Mouse (Mus musculus) midbrain, embryonic 10.5 days (tissue): Measurements from ENCODE around the gene Tpst2. TPM values are rescaled to one million over a fixed set of nuclear protein-coding genes. Genes with fewer than 3 reads are reported as not detected.
A peak's percentile ranks its signal among the peaks of the same experiment; 100 is the strongest.

ENCODE experiments used
- DNase-seq: peaks from one replicate; pipeline ENCODE4 v3.0.0-alpha.2; 2017; ENCODE audit warnings: low spot score
- H3K27ac ChIP-seq: fragments of 300-500 bp; sonication (generic); replicated peaks from 2 replicates; pipeline ENCODE4 v1.5.1; 2016; ENCODE audit warnings: mild to moderate bottlenecking
- H3K27me3 ChIP-seq: fragments of 300-500 bp; sonication (generic); 2 replicates; pipeline ENCODE4 v1.6.1; 2016; ENCODE audit warnings: low read depth, mild to moderate bottlenecking; ENCODE audit not compliant: poor library complexity, severe bottlenecking
- H3K36me3 ChIP-seq: fragments of 300-500 bp; sonication (generic); 2 replicates; pipeline ENCODE4 v1.6.1; 2016; ENCODE audit warnings: mild to moderate bottlenecking, moderate library complexity
- H3K4me1 ChIP-seq: fragments of 300-500 bp; sonication (generic); 2 replicates; pipeline ENCODE4 v1.6.1; 2016
- H3K4me3 ChIP-seq: fragments of 300-500 bp; sonication (generic); 2 replicates; pipeline ENCODE4 v1.5.1; 2016; ENCODE audit warnings: mild to moderate bottlenecking, moderate library complexity
- H3K9me3 ChIP-seq: fragments of 300-500 bp; sonication (generic); replicated peaks from 2 replicates; pipeline ENCODE4 v1.6.1; 2016; ENCODE audit warnings: mild to moderate bottlenecking
- WGBS: fragments of 180-500 bp; shearing (Covaris S2); methylation state at CpG from one replicate; pipeline ENCODE4 v1.1.7; 2016; 5-methylcytosine and 5-hydroxymethylcytosine counted together
- polyA plus RNA-seq: library from polyadenylated mRNA; unstranded; fragments of >200 nt; fragmentation: Nextera tagmentation; extraction: Ambion mirVana; gene quantifications from 2 replicates; pipeline ENCODE4 v1.2.1, GENCODE M21; 2016

Tpst2 gene
- polyA plus RNA-seq, 1 experiment from 2014 or later, result 37.0 TPM

- Histone ChIP-seq H3K4me3 (no peak overlapping the region), H3K27me3 (no peaks in the 10 kb centered on the region), H3K36me3 (peaks cover 67% of the 10 kb centered on the region)
These were observed 62.7 kb downstream of the Tpst2 start for GRCm38 (mm10) chr5:112339215-112339614.

GRCm38 (mm10) chr5:112342463-112343204 is 66.1 kb downstream of the Tpst2 start, which contains the start of the genes Srrd and Hps4:
TSS of gene Srrd (minus strand) at chr5:112343040.
TSS of gene Hps4 (plus strand) at chr5:112343083.
- Histone ChIP-seq H3K9me3 (no peaks in the 10 kb centered on the region), H3K4me1 (peaks cover 55% of the 10 kb centered on the region), H3K27ac (peak within 1 kb of the TSS; percentile 88), H3K4me3 (peak within 1 kb of the TSS; percentile 80), H3K27me3 (no peaks in the 10 kb centered on the region), H3K36me3 (peaks cover 58% of the 10 kb centered on the region)
- DNase-seq, result peak; percentile 88
- WGBS, result 2% methylated on average over 64 of the region's 64 CpGs

More at GRCm38 (mm10) chr5:112339215-112339614, 62.7 kb downstream of the Tpst2 start:
- peaks cover 31% of the 10 kb centered on the region for H3K4me1 ChIP-seq
- no peak overlapping the region for H3K27ac ChIP-seq
- no peak for DNase-seq
- 79% methylated on average over 7 of the region's 7 CpGs for WGBS
- H3K9me3 ChIP-seq, result no peaks in the 10 kb centered on the region

GRCm38 (mm10) chr5:112343205-112343595 is 66.7 kb downstream of the Tpst2 start:
- peaks cover 58% of the 10 kb centered on the region for H3K36me3 ChIP-seq
- no peaks in the 10 kb centered on the region for H3K27me3 ChIP-seq
- peak overlapping the region; percentile 88 for H3K27ac ChIP-seq
- H3K4me1 ChIP-seq, result peaks cover 55% of the 10 kb centered on the region
- peak overlapping the region; percentile 80 for H3K4me3 ChIP-seq
- under 1% methylated on average over 24 of the region's 24 CpGs for WGBS
- DNase-seq, result no peak
- H3K9me3 ChIP-seq, result no peaks in the 10 kb centered on the region

DNA sequence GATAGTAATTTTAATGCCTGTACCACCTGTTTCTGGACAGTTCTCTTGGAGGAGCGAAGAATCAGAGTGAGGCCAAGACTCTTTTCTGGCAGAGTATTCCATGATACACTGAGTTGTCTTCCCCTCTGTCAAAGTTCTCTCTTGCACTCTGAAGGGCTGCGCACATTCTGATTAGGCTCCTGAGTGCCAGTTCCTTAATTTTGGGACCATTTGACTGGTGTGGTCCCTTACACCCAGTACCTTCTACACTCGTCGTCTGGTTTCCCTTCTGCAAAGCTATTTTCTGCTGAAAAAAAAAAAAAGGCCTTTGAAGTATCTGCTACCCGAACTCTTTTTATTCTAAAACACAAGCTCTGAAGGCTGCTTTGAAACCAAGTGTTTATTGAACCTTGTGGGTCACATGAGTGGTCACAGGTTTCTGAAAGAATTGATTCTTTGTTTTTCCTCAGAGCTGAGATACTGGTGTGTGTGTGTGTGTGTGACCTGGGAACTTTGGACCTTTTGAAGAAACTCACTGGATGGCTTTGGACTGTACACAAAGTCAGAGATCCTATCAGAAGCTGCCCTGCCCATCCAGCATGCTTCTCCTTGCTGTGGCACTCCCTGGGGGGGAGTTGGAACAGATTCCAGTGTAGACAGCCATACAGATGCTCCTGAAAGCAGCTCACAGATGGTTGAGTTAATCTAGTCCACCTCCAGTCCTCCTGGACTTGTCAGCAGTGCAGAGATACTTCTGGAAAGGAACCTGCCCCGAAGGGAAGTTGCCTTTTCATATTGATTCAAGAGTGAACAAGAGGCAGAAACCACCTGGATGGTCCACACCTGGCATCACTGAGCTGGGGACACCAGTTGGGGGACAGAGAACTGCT is 67.8 kb downstream of the Tpst2 start:
- WGBS, result 90% methylated on average over 6 of the region's 6 CpGs
- no peaks in the 10 kb centered on the region for H3K27me3 ChIP-seq
- H3K4me1 ChIP-seq, result peaks cover 55% of the 10 kb centered on the region
- no peak for DNase-seq
- H3K9me3 ChIP-seq, result no peaks in the 10 kb centered on the region
- peaks cover 59% of the 10 kb centered on the region for H3K36me3 ChIP-seq
- H3K27ac ChIP-seq, result no peak overlapping the region
- H3K4me3 ChIP-seq, result peak overlapping the region; percentile 80; the same call in 1 of the 2 replicates

DNA sequence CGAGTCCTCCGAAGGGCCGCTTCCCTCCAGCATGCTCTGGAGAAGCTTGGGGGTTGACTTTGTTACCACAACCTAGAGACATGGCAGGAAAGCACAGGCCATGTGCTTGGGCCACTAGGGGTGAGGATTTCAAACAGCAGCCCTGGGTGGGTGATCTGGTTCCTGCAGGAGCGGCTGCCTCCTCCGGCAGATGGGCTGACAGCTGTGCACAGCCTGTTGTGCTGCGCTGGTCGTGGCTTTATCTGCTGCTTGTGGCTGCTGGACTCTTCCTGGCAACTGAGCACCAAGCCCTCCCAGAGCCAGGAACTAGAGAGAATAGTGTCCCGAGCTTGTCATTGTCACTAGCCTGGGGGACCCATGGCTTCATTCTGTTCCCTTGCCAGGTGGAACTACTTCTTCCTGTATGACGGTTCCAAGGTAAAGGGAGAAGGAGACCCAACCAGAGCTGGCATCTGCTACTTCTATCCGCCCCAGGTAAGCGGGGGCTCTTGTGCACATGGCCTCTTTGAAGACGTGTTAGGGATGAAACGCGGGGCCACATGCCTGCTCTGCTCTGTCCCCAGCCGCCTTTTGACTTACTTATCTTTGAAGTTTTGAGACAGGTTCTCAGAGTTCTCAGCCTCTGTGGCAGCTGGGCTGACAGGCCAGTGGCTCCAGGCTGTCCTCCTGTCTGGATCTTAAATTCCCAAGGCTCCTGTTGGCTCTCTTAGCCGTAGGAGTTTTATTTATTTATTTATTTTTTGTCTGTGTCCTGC is 69.9 kb downstream of the Tpst2 start:
- no peaks in the 10 kb centered on the region for H3K9me3 ChIP-seq
- no peaks in the 10 kb centered on the region for H3K27me3 ChIP-seq
- H3K4me1 ChIP-seq, result peaks cover 49% of the 10 kb centered on the region
- 87% methylated on average over 16 of the region's 16 CpGs for WGBS
- no peak for DNase-seq
- no peak overlapping the region for H3K4me3 ChIP-seq
- H3K27ac ChIP-seq, result no peak overlapping the region
- peaks cover 62% of the 10 kb centered on the region for H3K36me3 ChIP-seq

- peaks cover 89% of the 10 kb centered on the region for H3K36me3 ChIP-seq
These were observed 72.7 kb downstream of the Tpst2 start for GRCm38 (mm10) chr5:112349169-112349568.

GRCm38 (mm10) chr5:112355493-112355892 is 79.0 kb downstream of the Tpst2 start:
- H3K27ac ChIP-seq, result no peak overlapping the region
- no peak overlapping the region for H3K4me3 ChIP-seq
- peaks cover 7% of the 10 kb centered on the region; the same call in 1 of the 2 replicates for H3K4me1 ChIP-seq
- H3K27me3 ChIP-seq, result no peaks in the 10 kb centered on the region
- WGBS, result 84% methylated on average over 6 of the region's 6 CpGs
- no peak for DNase-seq
- peaks cover 90% of the 10 kb centered on the region for H3K36me3 ChIP-seq
- H3K9me3 ChIP-seq, result no peaks in the 10 kb centered on the region

More at GRCm38 (mm10) chr5:112349169-112349568, 72.7 kb downstream of the Tpst2 start:
- DNase-seq, result no peak
- Histone ChIP-seq H3K4me1 (peaks cover 23% of the 10 kb centered on the region), H3K9me3 (no peaks in the 10 kb centered on the region), H3K4me3 (no peak overlapping the region), H3K27ac (no peak overlapping the region), H3K27me3 (no peaks in the 10 kb centered on the region)
- 94% methylated on average over 8 of the region's 8 CpGs for WGBS

DNA sequence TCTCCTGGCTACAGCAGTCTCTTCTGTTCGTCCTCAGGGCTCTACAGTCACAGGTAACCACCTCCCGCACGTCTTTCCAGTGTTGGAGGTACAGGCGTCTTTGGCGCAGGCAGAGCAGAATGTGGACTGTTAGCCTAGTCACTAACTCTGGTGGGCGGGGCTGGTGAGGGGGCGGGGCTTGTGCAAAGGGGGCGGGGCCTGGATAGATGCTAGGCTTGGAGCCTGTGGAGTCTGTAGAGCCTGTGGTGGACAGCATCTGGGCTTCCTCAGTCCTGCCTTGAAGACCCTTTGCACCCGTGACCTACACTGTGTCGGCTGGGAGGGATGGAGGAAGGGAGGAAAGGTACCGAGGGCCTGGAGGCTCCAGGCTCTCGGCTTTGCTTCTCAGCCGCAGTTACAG is 79.4 kb downstream of the Tpst2 start, which contains the start of gene Gm6583:
Gm6583 (minus strand) TSS at position 124 of the 400 bp plus-strand sequence.
- Histone ChIP-seq H3K27me3 (no peaks in the 10 kb centered on the region), H3K27ac (no peak within 1 kb of the TSS), H3K4me3 (no peak within 1 kb of the TSS), H3K9me3 (no peaks in the 10 kb centered on the region), H3K36me3 (peaks cover 86% of the 10 kb centered on the region), H3K4me1 (peaks cover 7% of the 10 kb centered on the region; the same call in 1 of the 2 replicates)
- 65% methylated on average over 13 of the region's 13 CpGs for WGBS
- DNase-seq, result no peak

- no peak for DNase-seq
- peaks cover 84% of the 10 kb centered on the region for H3K36me3 ChIP-seq
- H3K9me3 ChIP-seq, result no peaks in the 10 kb centered on the region
- WGBS, result 94% methylated on average over 9 of the region's 9 CpGs
- no peaks in the 10 kb centered on the region for H3K27me3 ChIP-seq
- H3K4me3 ChIP-seq, result no peak overlapping the region
- peaks cover 7% of the 10 kb centered on the region; the same call in 1 of the 2 replicates for H3K4me1 ChIP-seq
- no peak overlapping the region for H3K27ac ChIP-seq
These were observed 79.8 kb downstream of the Tpst2 start for GRCm38 (mm10) chr5:112356322-112356721.

- DNase-seq, result no peak
- WGBS, result 90% methylated on average over 4 of the region's 4 CpGs
- peaks cover 83% of the 10 kb centered on the region for H3K36me3 ChIP-seq
- no peak overlapping the region for H3K4me3 ChIP-seq
- no peaks in the 10 kb centered on the region for H3K9me3 ChIP-seq
- H3K27ac ChIP-seq, result no peak overlapping the region
- no peaks in the 10 kb centered on the region for H3K27me3 ChIP-seq
- H3K4me1 ChIP-seq, result peaks cover 7% of the 10 kb centered on the region; the same call in 1 of the 2 replicates
These were observed 83.0 kb downstream of the Tpst2 start for GRCm38 (mm10) chr5:112359520-112359919.

DNA sequence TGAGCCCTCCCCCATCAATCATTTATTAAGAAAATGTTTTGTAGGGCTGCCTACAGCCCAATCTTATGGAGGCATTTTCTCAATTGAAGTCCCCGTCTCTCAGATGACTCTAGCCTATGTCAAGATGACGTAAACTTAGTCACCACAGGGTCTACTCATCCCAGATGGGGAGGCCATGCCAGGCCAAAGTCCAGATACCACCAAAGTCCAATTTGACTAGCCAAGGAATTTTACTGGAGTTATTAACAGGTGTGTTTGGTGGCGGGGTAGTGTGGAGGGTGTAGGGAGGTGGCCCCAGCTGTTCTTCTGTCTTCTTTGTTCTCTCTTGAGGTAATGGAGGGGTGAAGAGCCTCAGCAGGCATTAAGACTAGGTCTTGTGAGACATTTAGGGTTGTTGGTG is 83.6 kb downstream of the Tpst2 start:
- no peaks in the 10 kb centered on the region for H3K27me3 ChIP-seq
- H3K36me3 ChIP-seq, result peaks cover 83% of the 10 kb centered on the region
- no peak overlapping the region for H3K4me3 ChIP-seq
- no peak for DNase-seq
- 95% methylated on average over 3 of the region's 3 CpGs for WGBS
- no peak overlapping the region for H3K27ac ChIP-seq
- no peaks in the 10 kb centered on the region for H3K9me3 ChIP-seq
- H3K4me1 ChIP-seq, result peaks cover 7% of the 10 kb centered on the region; the same call in 1 of the 2 replicates
